In the genomic region with DNA sequence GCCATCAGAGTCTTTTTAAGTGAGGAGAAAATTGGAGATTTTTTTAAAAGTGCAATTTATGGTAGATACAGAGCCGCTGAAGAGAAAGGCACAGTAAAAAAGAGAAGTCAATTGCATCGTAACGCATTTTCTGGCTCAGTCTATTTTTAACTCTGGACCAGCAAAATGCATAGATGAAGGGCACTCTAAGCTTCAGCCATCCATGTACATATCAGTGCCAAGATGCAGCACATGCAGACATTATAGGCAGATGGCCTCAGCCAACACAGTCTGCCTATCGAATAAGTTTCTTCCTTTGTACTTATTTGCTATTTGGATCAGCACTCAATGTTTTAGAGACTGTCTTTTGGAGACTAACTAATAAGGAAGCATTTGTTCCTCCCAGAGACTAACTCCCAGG, we compare ENCODE assay signal across 14 mouse cellular contexts.
"Had no signal": no experiment of that assay in that cellular context is flagged by ENCODE, and none has a peak within 500 bp of the region (broad histone marks: within the 10 kb centered on the region; RNA-seq: fewer than 3 reads in every experiment).

No protein-coding gene starts in this region.

- H3K4me2 ChIP-seq: liver, embryonic 11.5 days; liver, embryonic 15.5 days; neural tube, embryonic 12.5 days had no signal

- H3K9me3 ChIP-seq: limb, embryonic 10.5 days; liver, embryonic 15.5 days; neural tube, embryonic 12.5 days had no signal

- H3K36me3 ChIP-seq: limb, embryonic 10.5 days; liver, embryonic 15.5 days; neural tube, embryonic 12.5 days had no signal

- H3K4me1 ChIP-seq: liver, embryonic 15.5 days; neural tube, embryonic 12.5 days had no signal

- H3K9ac ChIP-seq: liver, embryonic 15.5 days; neural tube, embryonic 12.5 days had no signal

- H3K27me3 ChIP-seq: liver, embryonic 15.5 days; neural tube, embryonic 12.5 days had no signal

- DNase-seq: kidney, adult 8-10 months; kidney, postnatal 25 days; lung, adult 2 months; lung, postnatal 36 days; midbrain, embryonic 14.5 days; thymus, adult 2 months; thymus, postnatal 36 days had no signal

- ATAC-seq: lung, postnatal 0 days had no signal

- H3K4me3 ChIP-seq: left cerebral cortex, adult 2 months; limb, embryonic 10.5 days; liver, embryonic 15.5 days; neural tube, embryonic 12.5 days had no signal

- H3K27ac ChIP-seq: left cerebral cortex, adult 2 months; limb, embryonic 10.5 days; liver, embryonic 15.5 days; neural tube, embryonic 12.5 days; stomach, postnatal 0 days had no signal
